Comparison of ENCODE assay signal across 8 mouse cellular contexts in genomic region chr17:87672677-87673286, GRCm38 (mm10). TPM values are rescaled to one million over a fixed set of nuclear protein-coding genes. Genes with fewer than 3 reads are reported as not detected.
DNase-seq lines count a peak whose midpoint lies in the region; ATAC-seq and TF ChIP-seq lines count a peak whose summit lies in the region.

No protein-coding gene starts in this region.

- peak in 1 of 2 experiments; percentile 22 for DNase-seq in layer of hippocampus, adult 2 months (ENCODE audit: low spot score in 2 of 2)
- no peak for DNase-seq in layer of hippocampus, adult 8-10 months (ENCODE audit: low spot score in 2 of 2)
- DNase-seq in adipocyte (ENCODE audit: low spot score): peak; percentile 37
- DNase-seq in forebrain, embryonic 11.5 days (ENCODE audit: low spot score): peak; percentile 58
- DNase-seq in kidney, postnatal 10 days: peak; percentile 62
- peak; percentile 31 to 45 for DNase-seq in spleen, postnatal 14 days (ENCODE audit: low spot score in 2 of 2)
- no peak for DNase-seq in layer of hippocampus, adult 9-10 months (ENCODE audit: low spot score)

- under 1% methylated on average over 54 of the region's 54 CpGs for WGBS in forebrain, embryonic 11.5 days

- no peaks in the 10 kb centered on the region; the same call in 1 of the 2 replicates for H3K4me1 ChIP-seq in forebrain, embryonic 11.5 days (replicated peaks; ENCODE audit: control insufficient read depth, insufficient read depth, low read length)

- ATAC-seq in forebrain, embryonic 11.5 days (replicated peaks; ENCODE audit: low FRiP score): peak; percentile 63
- peak; percentile 46 for ATAC-seq in megakaryocyte progenitor cell, adult 5-6 weeks (replicated peaks; ENCODE audit: poor library complexity)

- peak overlapping the region; percentile 86 for H3K4me3 ChIP-seq in layer of hippocampus, adult 2 months
- peak overlapping the region; percentile 85 for H3K4me3 ChIP-seq in forebrain, embryonic 11.5 days (ENCODE audit: low read depth, low read length)

- no peaks in the 10 kb centered on the region for H3K27me3 ChIP-seq in forebrain, embryonic 11.5 days (ENCODE audit: control insufficient read depth, insufficient read depth, low read length)

- peak overlapping the region; percentile 84 for H3K9ac ChIP-seq in forebrain, embryonic 11.5 days (ENCODE audit: low read length)

- no peaks in the 10 kb centered on the region; the same call in 1 of the 2 replicates for H3K36me3 ChIP-seq in forebrain, embryonic 11.5 days (ENCODE audit: control insufficient read depth, insufficient read depth, low read length)

- peak overlapping the region; percentile 90 for H3K4me2 ChIP-seq in forebrain, embryonic 11.5 days (ENCODE audit: low read depth, low read length, severe bottlenecking)

- no peak for TF ChIP-seq CTCF in layer of hippocampus, adult 2 months (conservative IDR thresholded peaks at IDR 0.05)

- H3K27ac ChIP-seq in layer of hippocampus, adult 2 months: peak overlapping the region; percentile 82
- peak overlapping the region; percentile 39; the same call in 1 of the 2 replicates for H3K27ac ChIP-seq in forebrain, embryonic 11.5 days (ENCODE audit: low read depth, low read length)

- no peaks in the 10 kb centered on the region for H3K9me3 ChIP-seq in forebrain, embryonic 11.5 days (ENCODE audit: control insufficient read depth, low read length)

RNA-seq across cellular contexts. Expression of gene Msh2, which starts 0.7 kb away (rescaled TPM):
- total RNA-seq in layer of hippocampus, adult 2 months (2021): 10 to 100 TPM; 40.2 to 41.2 TPM
- 10 to 100 TPM; 36.5 to 39.5 (median 38.1) TPM for total RNA-seq in layer of hippocampus, adult 8-10 months (2022)
- polyA plus RNA-seq in forebrain, embryonic 11.5 days (2014; fragmentation: Nextera tagmentation; extraction: Ambion mirVana): 96.3 and 99.7 TPM in 2 replicates
- total RNA-seq in megakaryocyte progenitor cell, adult 5-6 weeks (2015): 35.3 and 46.8 TPM in 2 replicates
- total RNA-seq in megakaryocyte progenitor cell, adult 5-6 weeks (2017): 75.0 and 95.0 TPM in 2 replicates

RNA-seq across cellular contexts. Expression of gene Epcam, which starts 37.0 kb away (rescaled TPM):
- under 1 TPM; 0.27 to 0.46 TPM for total RNA-seq in layer of hippocampus, adult 2 months (2021)
- total RNA-seq in layer of hippocampus, adult 8-10 months (2022): under 1 TPM in 3 of 4 experiments, not detected in 1; 0.35 to 0.78 (median 0.68) TPM
- polyA plus RNA-seq in forebrain, embryonic 11.5 days (2014; fragmentation: Nextera tagmentation; extraction: Ambion mirVana): 18.6 and 20.4 TPM in 2 replicates
- not detected in 2 replicates for total RNA-seq in megakaryocyte progenitor cell, adult 5-6 weeks (2015)
- total RNA-seq in megakaryocyte progenitor cell, adult 5-6 weeks (2017): 0.34 TPM in 1 of 2 replicates, not detected in the other

Comparison
In these comparisons a context has a peak if more than half of its experiments do, and no peak if none do; other contexts are left out.
1. DNase-seq: peak in adipocyte (single experiment), forebrain, embryonic 11.5 days (single experiment), kidney, postnatal 10 days (single experiment) and spleen, postnatal 14 days (2 of 2); none in layer of hippocampus, adult 8-10 months (0 of 2) and layer of hippocampus, adult 9-10 months (single experiment).